Mouse (Mus musculus) hindbrain, embryonic 15.5 days (tissue): ENCODE measurements around the gene Olfml2b. TPM values are rescaled to one million over a fixed set of nuclear protein-coding genes. Genes with fewer than 3 reads are reported as not detected.

Experiments used
- ATAC-seq: fragments of 200-750 bp; cut with Nextera tagmentation; 2 replicates; pipeline ENCODE4 v1.8.0; 2017; ENCODE audit warnings: low read depth, moderate number of reproducible peaks, moderate TSS enrichment; ENCODE audit not compliant: low FRiP score
- H3K27ac ChIP-seq: fragments of 300-500 bp; sonication (generic); replicated peaks from 2 replicates; pipeline ENCODE4 v1.5.1; 2015; ENCODE audit warnings: mild to moderate bottlenecking, inconsistent platforms
- H3K27me3 ChIP-seq: fragments of 300-500 bp; sonication (generic); 2 replicates; pipeline ENCODE4 v1.6.1; 2015; ENCODE audit warnings: control low read depth, inconsistent platforms
- H3K36me3 ChIP-seq: fragments of 300-500 bp; sonication (generic); 2 replicates; pipeline ENCODE4 v1.6.1; 2015; ENCODE audit warnings: control low read depth, inconsistent platforms
- H3K4me1 ChIP-seq: fragments of 300-500 bp; sonication (generic); replicated peaks from 2 replicates; pipeline ENCODE4 v1.6.1; 2015; ENCODE audit warnings: control low read depth, inconsistent platforms
- H3K4me2 ChIP-seq: fragments of 300-500 bp; sonication (generic); 2 replicates; pipeline ENCODE4 v1.6.1; 2015; ENCODE audit warnings: moderate library complexity, mild to moderate bottlenecking, inconsistent platforms
- H3K4me3 ChIP-seq: fragments of 300-500 bp; sonication (generic); 2 replicates; pipeline ENCODE4 v1.5.1; 2015; ENCODE audit warnings: mild to moderate bottlenecking, inconsistent platforms
- H3K9ac ChIP-seq: fragments of 300-500 bp; sonication (generic); 2 replicates; pipeline ENCODE4 v1.6.1; 2015; ENCODE audit warnings: inconsistent platforms
- H3K9me3 ChIP-seq: fragments of 300-500 bp; sonication (generic); 2 replicates; pipeline ENCODE4 v1.6.1; 2016; ENCODE audit warnings: control low read depth, inconsistent platforms
- WGBS: fragments of 180-500 bp; shearing (Covaris S2); methylation state at CpG from one replicate; pipeline ENCODE4 v1.1.7; 2015; 5-methylcytosine and 5-hydroxymethylcytosine counted together
- polyA plus RNA-seq: library from polyadenylated mRNA; unstranded; fragments of >200 nt; fragmentation: Nextera tagmentation; extraction: Ambion mirVana; gene quantifications from 2 replicates; pipeline ENCODE4 v1.2.1, GENCODE M21; 2015

Olfml2b gene
- polyA plus RNA-seq, 1 experiment from 2014 or later: 5.0 TPM

- ATAC-seq: no peak
- WGBS: 79% methylated on average over 2 of the region's 2 CpGs
- no peaks in the 10 kb centered on the region for H3K9me3 ChIP-seq
- no peak overlapping the region for H3K9ac ChIP-seq
- no peaks in the 10 kb centered on the region for H3K36me3 ChIP-seq
- no peak overlapping the region for H3K4me2 ChIP-seq
- H3K27ac ChIP-seq: no peak overlapping the region
- no peak overlapping the region for H3K4me3 ChIP-seq
- H3K4me1 ChIP-seq: no peaks in the 10 kb centered on the region
- H3K27me3 ChIP-seq: no peaks in the 10 kb centered on the region
Measured at GRCm38 (mm10) chr1:170619686-170620374, 24.5 kb upstream of the Olfml2b start.

GRCm38 (mm10) chr1:170622934-170623333 lies 21.4 kb upstream of the Olfml2b start:
- no peaks in the 10 kb centered on the region for H3K27me3 ChIP-seq
- no peak overlapping the region for H3K27ac ChIP-seq
- no peak overlapping the region for H3K4me3 ChIP-seq
- no peaks in the 10 kb centered on the region for H3K9me3 ChIP-seq
- 80% methylated on average over 5 of the region's 5 CpGs for WGBS
- H3K36me3 ChIP-seq: no peaks in the 10 kb centered on the region
- H3K9ac ChIP-seq: no peak overlapping the region
- ATAC-seq: no peak
- H3K4me1 ChIP-seq: no peaks in the 10 kb centered on the region
- no peak overlapping the region for H3K4me2 ChIP-seq

GRCm38 (mm10) chr1:170623432-170623831 lies 20.9 kb upstream of the Olfml2b start:
- no peaks in the 10 kb centered on the region for H3K27me3 ChIP-seq
- H3K4me2 ChIP-seq: no peak overlapping the region

GRCm38 (mm10) chr1:170630489-170630888 lies 13.8 kb upstream of the Olfml2b start:
- H3K9me3 ChIP-seq: no peaks in the 10 kb centered on the region
- no peak overlapping the region for H3K4me3 ChIP-seq
- no peak overlapping the region for H3K9ac ChIP-seq
- 80% methylated on average over 4 of the region's 4 CpGs for WGBS
- H3K4me1 ChIP-seq: no peaks in the 10 kb centered on the region
- no peak overlapping the region for H3K4me2 ChIP-seq
- no peak for ATAC-seq
- no peaks in the 10 kb centered on the region for H3K36me3 ChIP-seq
- H3K27me3 ChIP-seq: no peaks in the 10 kb centered on the region
- no peak overlapping the region for H3K27ac ChIP-seq

More at GRCm38 (mm10) chr1:170623432-170623831, 20.9 kb upstream of the Olfml2b start:
- no peak for ATAC-seq
- WGBS: 98% methylated on average over 1 of the region's 1 CpGs
- Histone ChIP-seq H3K9me3 (no peaks in the 10 kb centered on the region), H3K4me3 (no peak overlapping the region), H3K9ac (no peak overlapping the region), H3K4me1 (no peaks in the 10 kb centered on the region), H3K36me3 (no peaks in the 10 kb centered on the region), H3K27ac (no peak overlapping the region)

GRCm38 (mm10) chr1:170631571-170631970 lies 12.8 kb upstream of the Olfml2b start:
- ATAC-seq: no peak
- 95% methylated on average over 5 of the region's 5 CpGs for WGBS
- Histone ChIP-seq H3K4me2 (no peak overlapping the region), H3K27me3 (no peaks in the 10 kb centered on the region), H3K9ac (no peak overlapping the region), H3K4me3 (no peak overlapping the region), H3K9me3 (no peaks in the 10 kb centered on the region), H3K4me1 (no peaks in the 10 kb centered on the region), H3K27ac (no peak overlapping the region), H3K36me3 (no peaks in the 10 kb centered on the region)

- Histone ChIP-seq H3K4me1 (no peaks in the 10 kb centered on the region), H3K9ac (no peak overlapping the region), H3K4me2 (no peak overlapping the region), H3K4me3 (no peak overlapping the region), H3K36me3 (no peaks in the 10 kb centered on the region), H3K27ac (no peak overlapping the region), H3K9me3 (no peaks in the 10 kb centered on the region), H3K27me3 (no peaks in the 10 kb centered on the region)
- ATAC-seq: peak; percentile 63; the same call in 1 of the 2 replicates
- 13% methylated on average over 3 of the region's 3 CpGs for WGBS
Measured at GRCm38 (mm10) chr1:170632385-170632784, 11.9 kb upstream of the Olfml2b start.

- Histone ChIP-seq H3K4me2 (no peak overlapping the region), H3K27me3 (no peaks in the 10 kb centered on the region), H3K36me3 (no peaks in the 10 kb centered on the region), H3K4me3 (no peak overlapping the region), H3K27ac (no peak overlapping the region), H3K9ac (no peak overlapping the region), H3K9me3 (no peaks in the 10 kb centered on the region), H3K4me1 (no peaks in the 10 kb centered on the region)
- WGBS: 73% methylated on average over 4 of the region's 4 CpGs
- ATAC-seq: no peak
Measured at GRCm38 (mm10) chr1:170632856-170633255, 11.5 kb upstream of the Olfml2b start.

GRCm38 (mm10) chr1:170638941-170639340 lies 5.4 kb upstream of the Olfml2b start:
- ATAC-seq: no peak
- Histone ChIP-seq H3K27me3 (no peaks in the 10 kb centered on the region), H3K4me2 (no peak overlapping the region), H3K9ac (no peak overlapping the region), H3K4me1 (peaks cover 3% of the 10 kb centered on the region; the same call in 1 of the 2 replicates), H3K4me3 (no peak overlapping the region), H3K36me3 (no peaks in the 10 kb centered on the region), H3K9me3 (no peaks in the 10 kb centered on the region), H3K27ac (no peak overlapping the region)
- WGBS: 83% methylated on average over 7 of the region's 7 CpGs

- ATAC-seq: no peak
- Histone ChIP-seq H3K4me3 (no peak overlapping the region), H3K27me3 (no peaks in the 10 kb centered on the region), H3K9me3 (no peaks in the 10 kb centered on the region), H3K4me2 (peak overlapping the region; percentile 91), H3K36me3 (no peaks in the 10 kb centered on the region), H3K4me1 (peaks cover 20% of the 10 kb centered on the region), H3K27ac (no peak overlapping the region), H3K9ac (no peak overlapping the region)
- WGBS: 55% methylated on average over 15 of the region's 15 CpGs
Measured at GRCm38 (mm10) chr1:170645896-170646605, 1.7 kb downstream of the Olfml2b start.

- no peaks in the 10 kb centered on the region for H3K36me3 ChIP-seq
- 73% methylated on average over 9 of the region's 9 CpGs for WGBS
- ATAC-seq: no peak
- peaks cover 20% of the 10 kb centered on the region for H3K4me1 ChIP-seq
- no peaks in the 10 kb centered on the region for H3K27me3 ChIP-seq
- no peak overlapping the region for H3K27ac ChIP-seq
- no peak overlapping the region for H3K4me3 ChIP-seq
- peak overlapping the region; percentile 91 for H3K4me2 ChIP-seq
- no peak overlapping the region for H3K9ac ChIP-seq
- no peaks in the 10 kb centered on the region for H3K9me3 ChIP-seq
Measured at GRCm38 (mm10) chr1:170646606-170647287, 2.4 kb downstream of the Olfml2b start.

GRCm38 (mm10) chr1:170647381-170647780 lies 3.0 kb downstream of the Olfml2b start:
- Histone ChIP-seq H3K9ac (no peak overlapping the region), H3K36me3 (no peaks in the 10 kb centered on the region), H3K4me2 (no peak overlapping the region), H3K4me1 (peaks cover 20% of the 10 kb centered on the region), H3K27ac (no peak overlapping the region), H3K27me3 (no peaks in the 10 kb centered on the region), H3K4me3 (no peak overlapping the region), H3K9me3 (no peaks in the 10 kb centered on the region)
- 70% methylated on average over 7 of the region's 7 CpGs for WGBS
- no peak for ATAC-seq

- Histone ChIP-seq H3K36me3 (no peaks in the 10 kb centered on the region), H3K4me2 (no peak overlapping the region), H3K4me1 (peaks cover 20% of the 10 kb centered on the region), H3K4me3 (no peak overlapping the region), H3K27me3 (no peaks in the 10 kb centered on the region), H3K9me3 (no peaks in the 10 kb centered on the region), H3K9ac (no peak overlapping the region), H3K27ac (no peak overlapping the region)
- ATAC-seq: no peak
- WGBS: 84% methylated on average over 6 of the region's 6 CpGs
Measured at GRCm38 (mm10) chr1:170647971-170648514, 3.7 kb downstream of the Olfml2b start.
